Mouse (Mus musculus) ZHBTc4 (cell line): ENCODE data around the gene Zfp30.

Source experiments
- DNase-seq: peaks from one replicate; pipeline ENCODE4 v3.0.0-alpha.2; 2011; ENCODE audit warnings: low read depth, low spot score

Zfp30 gene

DNA sequence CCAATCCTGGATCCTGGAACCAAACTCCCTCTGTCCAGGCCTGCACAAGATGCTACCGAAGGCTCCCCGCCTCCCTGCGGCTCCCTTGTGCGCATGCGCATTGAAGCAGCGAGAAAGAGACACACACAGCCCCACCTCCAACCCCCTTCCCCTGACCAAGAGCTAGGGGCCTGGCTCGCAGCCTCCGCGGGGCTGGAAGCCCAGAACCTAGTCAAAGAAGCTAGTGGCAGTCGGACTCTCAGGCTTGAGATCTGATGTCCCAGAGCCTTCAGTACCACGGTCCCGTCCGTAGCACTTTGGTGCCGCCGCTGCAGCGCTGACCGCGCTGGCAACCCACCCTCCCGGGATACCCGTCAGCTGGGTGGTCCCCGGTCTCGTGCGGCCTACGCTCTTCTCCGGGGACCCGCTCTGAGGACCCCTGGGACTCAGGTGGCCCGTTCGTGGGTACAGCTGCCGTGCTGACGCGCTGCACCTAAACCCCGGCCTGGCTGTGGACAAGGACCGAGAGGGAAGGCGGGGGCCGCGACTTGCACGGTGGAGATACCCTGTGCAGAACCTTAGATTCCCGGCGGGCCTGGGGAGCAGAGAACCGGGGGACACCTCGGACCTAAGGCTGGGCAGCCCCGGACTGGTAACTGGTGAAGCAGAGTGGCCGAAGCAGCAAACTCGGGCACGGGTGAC is at the start of gene Zfp30:
Gene Zfp30 (plus strand): TSS at position 128 of the 681 bp plus-strand sequence.
- peak; percentile 97 for DNase-seq

DNA sequence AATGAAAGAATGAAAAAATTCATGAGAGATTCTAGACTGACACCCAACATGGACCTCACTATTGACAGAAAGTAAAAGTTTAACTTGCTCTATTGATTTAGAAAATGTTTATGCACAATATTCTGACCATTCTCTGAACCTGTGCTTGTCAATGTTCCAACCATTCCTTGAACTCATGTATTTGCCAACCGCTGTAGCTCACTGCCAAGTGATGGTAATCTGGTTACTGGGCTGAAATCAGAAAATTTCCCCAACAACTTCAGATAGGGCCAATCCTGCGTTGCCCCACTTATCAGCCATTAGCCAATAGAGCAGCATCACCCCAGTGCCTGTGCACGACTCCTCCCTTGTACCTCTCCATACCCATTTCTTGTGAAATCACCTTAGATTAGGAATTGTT is 41.5 kb upstream of the Zfp30 start:
- DNase-seq = no peak

DNA sequence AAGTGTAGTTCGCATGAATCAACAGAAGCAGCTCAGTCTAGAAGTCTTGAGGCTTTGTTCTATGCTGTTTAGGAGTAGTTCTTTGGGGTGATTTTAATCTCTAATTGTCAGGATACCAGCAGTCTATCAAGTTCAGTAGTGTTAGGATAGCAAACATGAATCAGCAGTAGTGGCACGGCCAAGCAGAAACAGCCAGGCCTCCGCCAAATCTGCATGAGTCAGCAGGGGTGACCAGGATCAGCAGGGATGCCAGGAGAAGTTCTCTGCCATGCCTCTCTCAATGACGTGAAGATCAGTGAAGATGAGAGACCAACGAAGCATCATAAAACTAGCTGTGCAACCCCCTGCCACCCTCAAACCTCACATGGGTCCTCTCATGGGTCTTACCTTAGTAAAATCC is 23.3 kb upstream of the Zfp30 start:
- no peak for DNase-seq

DNA sequence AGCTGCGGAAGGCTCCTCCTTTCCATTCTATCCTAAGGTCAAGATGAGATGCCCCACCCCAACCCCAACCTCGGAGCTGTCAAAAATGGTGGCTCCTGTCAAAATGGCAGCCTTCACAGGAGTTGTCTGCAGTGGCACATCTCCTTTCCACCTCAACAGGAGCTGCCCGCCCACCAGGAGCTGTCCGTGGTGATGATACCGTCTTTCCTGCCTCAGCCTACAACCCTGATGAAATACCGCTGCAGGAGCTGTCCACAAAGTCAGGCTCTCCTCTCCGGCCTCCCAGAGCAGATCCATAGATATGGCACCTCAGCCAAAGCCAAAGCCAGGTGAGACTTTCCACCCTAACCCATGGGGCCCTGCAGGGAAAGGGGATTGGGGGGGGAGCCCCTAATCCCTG is 19.1 kb upstream of the Zfp30 start:
- peak; percentile 83 for DNase-seq

DNA sequence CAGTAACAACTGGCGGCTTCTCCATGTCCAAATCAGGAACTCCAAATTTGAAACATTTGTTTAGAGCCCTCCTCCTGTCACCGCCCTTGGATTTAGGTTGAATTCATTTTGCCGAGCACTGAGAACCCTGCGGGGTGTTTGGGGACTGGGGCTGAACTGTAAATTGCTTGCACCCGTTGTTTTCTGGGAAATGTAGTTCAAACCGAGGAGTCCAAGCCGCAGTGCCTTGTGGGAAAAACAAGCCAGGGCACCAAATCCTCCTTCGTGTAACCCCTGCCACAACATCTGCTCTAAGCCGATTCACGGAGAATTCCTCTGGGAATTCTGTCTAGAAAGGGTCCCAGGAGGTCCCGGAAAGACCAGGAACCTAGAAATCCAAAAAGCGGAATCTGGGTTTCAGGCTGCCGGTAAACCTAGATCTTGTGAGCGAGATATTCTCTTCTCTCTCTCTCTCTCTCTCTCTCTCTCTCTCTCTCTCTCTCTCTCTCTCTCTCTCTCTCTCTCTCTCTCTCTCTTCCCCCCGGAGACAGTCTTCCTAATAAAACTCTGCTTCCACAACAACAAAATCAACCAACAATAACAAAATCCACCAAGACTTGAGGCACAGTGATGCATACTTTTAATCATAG is 16.6 kb upstream of the Zfp30 start:
- DNase-seq = peak; percentile 85

DNA sequence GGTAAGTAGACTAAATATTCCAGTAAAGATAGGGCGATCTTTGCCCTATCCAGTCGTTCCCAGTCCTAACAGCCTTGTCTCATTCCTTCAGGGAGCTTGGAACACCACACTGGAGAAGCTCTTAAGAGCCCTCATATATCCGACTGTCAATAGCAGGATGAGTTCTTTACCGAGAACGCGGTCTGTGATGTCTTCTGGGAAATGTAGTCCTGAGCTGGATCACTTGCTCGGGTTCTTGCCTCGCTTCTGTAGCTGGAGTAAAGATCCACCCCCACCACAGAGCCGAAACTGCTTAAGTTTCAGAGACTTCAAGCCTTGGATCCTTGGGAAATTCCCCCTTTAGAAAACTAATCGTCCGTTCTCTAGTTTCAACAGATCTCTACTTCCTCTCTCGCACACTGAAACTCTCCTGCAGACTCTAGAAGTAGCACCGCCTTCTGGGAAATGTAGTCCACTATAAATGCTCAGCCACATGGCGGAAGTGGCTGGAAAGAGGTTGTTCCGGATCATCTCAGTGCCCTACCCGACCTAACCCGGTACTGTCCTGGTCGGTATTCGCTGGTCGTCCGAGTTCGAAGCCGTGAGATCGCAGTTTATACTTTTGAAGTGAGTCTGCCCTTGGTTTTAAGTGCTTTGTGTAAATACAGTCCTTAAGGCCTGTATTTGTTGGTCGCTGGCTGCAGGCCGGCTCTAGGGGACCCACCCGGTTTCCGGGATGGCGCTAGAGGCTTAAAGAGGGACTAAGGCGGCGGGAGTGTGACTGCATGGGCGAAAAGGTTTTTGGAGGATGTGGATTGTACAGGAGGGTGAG is 15.5 kb upstream of the Zfp30 start, which contains the start of gene Zfp84:
Gene Zfp84 (plus strand): TSS at position 463 of the 811 bp plus-strand sequence.
- peak; percentile 95 for DNase-seq

DNA sequence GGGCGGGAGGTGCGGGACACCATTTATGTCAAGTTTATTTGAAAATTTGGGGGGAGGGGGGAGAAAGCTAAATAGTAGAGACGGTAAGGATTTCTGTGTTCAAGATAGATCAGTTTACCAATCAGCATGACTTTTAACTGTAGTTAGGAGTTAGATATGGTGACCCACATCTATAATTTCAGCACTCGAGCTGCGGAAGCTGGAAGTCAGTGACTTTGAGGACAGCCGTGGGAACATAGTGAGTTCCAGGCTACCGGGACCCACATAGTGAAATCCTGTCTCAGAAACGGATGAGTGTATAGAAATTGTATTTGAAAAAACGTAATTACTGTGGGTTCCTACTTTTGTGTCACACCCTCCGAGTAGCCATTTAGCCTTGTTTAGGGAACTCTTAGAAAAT is 14.8 kb upstream of the Zfp30 start:
- no peak for DNase-seq

DNA sequence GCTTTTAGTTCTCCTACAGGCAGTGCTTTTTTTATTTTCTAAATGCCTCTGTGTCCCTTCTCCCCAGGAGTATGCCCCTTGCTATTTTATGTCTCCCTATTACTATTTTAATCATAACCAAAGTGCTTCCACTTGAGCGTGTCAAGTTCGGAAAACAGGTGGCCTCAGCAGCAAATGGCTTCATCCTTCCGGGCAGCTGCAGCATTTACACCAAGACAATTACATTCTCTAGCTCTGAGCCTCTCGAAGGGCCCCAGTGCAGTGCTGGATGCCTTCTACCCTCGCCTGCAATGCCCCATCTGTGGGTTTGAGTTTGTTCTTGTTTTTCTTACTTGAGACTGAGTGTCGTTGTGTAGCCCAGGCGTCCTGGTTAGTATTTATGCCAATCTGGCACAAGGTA is 10.3 kb upstream of the Zfp30 start:
- no peak for DNase-seq

DNA sequence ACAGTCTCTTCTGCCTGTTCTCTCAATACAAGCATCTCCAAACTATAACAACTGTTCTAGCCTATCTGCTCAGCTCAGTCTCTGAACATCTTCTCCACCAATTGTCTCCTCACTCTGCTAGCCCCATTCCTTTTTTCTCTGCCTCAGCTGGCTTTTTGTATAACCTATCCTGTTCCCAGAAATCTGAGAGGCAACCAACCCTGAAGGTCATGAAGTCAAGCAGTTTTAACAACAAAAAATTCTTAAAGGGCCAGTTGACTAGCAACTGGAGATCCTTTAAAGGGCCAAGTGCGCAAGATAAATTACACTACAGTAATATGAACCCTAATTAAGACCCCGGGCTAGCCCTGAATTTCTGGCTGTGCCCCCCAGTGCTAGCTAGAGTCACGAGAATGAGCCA is 9.4 kb upstream of the Zfp30 start:
- DNase-seq = no peak

DNA sequence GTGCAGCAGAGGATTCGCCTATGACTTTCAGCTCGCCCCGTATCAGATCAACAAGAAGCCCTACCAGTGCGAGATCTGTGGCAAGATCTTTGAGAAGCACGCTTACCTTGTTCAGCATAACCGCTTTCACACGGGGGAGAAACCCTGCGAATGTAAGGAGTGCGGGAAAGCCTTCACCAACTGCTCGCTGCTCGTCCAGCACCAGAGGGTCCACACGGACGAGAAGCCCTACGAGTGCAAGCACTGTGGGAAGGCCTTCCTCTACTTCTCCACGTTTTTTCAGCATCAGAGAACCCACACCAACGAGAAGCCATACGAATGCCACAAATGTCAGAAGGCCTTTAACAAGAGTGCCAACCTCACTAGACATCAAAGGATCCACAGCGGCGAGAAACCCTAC is 7.2 kb upstream of the Zfp30 start:
- DNase-seq = no peak

DNA sequence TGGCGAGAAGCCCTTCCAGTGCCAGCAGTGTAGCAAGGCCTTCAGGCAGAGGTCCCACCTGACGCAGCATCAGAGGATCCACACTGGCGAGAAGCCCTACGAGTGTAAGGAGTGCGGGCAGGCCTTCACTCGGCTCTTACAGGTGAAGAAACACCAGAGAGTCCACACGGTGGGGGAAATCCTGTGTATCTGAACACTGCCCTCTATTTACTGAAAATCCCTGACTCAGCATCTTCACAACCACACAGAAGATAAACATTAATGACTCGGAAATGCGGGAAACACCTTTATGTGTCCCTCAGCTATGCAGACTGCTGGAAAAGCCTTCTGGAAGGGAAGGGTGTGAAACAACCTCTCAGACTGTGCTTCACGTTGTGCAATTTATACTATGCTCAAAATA is 6.4 kb upstream of the Zfp30 start:
- no peak for DNase-seq

DNA sequence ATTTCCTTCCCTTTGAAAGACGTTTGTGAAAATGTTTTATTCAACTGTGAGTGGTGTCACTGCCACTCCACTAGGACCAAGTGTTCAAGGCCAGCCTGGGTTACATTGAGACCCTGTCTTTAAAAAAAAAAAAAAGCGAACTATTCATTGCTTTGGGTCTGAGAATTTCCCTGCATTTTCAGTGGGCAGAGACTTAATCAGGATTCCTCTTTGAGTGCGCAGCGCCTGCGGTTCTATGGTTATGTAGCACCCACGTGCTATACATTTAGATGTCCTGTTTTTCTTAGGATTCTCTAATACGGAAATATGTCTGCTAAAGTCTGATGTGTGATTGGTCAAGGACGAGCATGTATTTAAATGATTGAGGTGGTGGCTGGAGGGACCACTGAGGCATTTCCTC is 1.2 kb downstream of the Zfp30 start:
- DNase-seq = no peak

DNA sequence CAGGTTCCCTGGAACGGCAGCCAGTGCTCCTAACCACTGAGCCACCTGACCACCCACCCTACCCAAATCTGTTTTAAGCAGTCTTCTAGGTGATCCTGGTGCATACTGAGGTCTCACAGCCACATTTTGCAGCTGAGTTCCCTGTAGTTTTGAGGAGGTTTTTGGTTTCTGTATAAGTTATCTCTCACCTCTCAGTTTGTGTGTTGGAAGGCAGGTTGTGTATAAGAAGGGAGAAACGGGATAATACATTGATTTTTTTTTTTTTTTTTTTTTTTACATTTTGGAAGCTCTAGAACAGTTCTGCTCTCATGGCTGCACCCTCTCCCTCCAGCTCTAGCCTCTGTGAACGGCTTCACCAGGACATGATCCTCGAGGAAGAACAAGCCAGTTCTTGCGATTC is 2.1 kb downstream of the Zfp30 start:
- no peak for DNase-seq

DNA sequence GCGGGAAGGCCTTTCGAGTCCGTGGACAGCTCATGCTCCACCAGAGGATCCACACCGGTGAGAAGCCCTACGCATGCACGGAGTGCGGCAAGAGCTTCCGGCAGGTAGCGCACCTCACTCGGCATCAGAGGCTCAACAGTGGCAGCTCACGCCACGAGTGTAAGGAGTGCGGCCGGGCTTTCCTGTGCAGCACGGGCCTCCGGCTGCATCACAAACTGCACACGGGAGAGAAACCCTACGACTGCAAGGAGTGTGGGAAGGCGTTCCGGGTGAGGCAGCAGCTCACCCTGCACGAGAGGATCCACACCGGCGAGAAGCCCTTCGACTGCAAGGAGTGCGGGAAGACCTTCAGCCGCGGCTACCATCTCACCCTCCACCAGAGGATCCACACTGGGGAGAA is 9.1 kb downstream of the Zfp30 start:
- peak; percentile 66 for DNase-seq

DNA sequence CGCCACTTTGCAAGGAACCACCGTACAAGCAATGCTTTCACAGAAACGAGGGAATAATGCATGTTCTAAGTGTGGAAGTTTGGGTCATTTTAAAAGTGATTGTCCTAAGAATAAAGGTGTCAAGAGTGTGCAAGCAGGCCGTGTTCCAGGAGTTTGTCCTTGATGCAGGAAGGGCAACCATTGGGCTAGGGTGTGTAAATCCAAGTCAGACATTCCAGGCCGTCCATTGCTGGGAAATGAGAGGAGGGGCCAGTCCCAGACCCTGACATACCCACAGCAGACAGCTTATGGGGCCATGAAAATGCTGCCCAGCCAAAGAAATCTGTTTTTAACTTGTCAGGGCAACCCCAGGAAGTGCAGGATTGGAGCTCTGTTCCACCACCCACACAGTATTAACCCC is 23.2 kb downstream of the Zfp30 start:
- peak; percentile 57 for DNase-seq

DNA sequence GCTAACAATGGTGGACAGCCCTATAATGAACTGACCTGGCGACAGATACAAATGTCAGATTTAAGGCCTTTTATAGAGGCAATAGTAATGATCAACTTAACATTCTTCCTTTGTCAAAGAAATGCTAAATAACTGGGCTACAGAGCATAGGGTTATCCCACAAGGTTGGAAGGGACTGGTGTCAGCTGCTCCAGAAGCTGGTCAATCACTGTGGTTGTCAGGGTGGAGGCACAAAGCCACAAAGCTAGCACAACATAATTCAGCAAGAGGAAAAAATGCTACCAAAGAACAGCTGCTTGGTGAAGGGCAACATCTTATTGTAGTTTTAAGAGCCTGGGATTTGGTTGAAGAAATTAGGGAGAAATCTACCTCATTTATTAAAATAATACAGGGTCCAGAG is 28.4 kb downstream of the Zfp30 start:
- no peak for DNase-seq

DNA sequence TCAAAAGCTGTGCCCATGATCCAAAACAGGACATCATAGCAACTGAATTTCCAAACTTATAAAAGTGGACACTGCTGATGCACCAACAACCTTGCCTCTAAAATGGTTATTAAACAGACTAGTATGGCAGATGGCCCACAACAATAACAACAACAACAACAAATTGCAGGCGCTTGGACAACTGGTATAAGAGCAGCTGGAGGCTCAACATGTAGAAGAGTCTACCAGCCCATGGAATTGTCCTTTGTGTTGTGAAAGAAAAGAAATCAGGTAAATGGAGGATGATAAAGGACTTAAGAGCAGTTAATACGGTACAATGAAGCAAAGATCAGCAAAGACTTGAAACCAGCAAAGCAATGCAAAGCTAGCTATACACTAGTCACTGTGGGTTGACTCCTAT is 30.6 kb downstream of the Zfp30 start:
- no peak for DNase-seq

DNA sequence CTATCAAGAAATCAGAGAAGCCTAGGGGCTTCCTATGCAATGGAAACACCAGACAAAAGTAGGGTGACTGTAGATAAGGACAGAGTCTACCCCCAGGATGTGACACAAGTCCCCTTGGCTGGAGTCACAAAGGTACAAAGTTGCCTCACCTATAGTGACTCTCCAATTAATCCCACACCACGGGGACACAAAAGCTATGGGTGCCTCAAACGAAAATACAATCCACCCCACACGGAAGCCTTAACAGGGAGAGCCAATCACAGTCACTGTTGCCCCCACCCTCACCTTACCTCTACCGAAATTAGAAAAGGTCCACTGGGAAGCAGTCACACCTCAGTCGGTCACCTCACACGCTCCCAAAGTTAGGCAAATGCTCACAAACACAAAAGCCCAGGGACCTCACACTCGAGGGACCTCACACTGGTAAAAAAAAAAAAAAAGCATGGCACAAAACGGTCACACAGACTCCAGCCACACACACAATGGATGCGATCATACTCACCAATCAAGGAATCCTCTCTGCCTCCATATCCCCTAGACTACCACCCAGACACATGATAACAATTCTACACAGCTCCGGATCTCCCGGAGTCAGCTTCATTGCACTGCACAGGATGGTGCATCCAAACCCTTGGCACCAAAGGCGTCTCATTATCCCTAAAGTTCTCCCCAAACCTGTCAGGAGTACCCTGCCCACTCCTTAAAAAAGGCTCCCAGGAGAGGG is 31.4 kb downstream of the Zfp30 start:
- no peak for DNase-seq

DNA sequence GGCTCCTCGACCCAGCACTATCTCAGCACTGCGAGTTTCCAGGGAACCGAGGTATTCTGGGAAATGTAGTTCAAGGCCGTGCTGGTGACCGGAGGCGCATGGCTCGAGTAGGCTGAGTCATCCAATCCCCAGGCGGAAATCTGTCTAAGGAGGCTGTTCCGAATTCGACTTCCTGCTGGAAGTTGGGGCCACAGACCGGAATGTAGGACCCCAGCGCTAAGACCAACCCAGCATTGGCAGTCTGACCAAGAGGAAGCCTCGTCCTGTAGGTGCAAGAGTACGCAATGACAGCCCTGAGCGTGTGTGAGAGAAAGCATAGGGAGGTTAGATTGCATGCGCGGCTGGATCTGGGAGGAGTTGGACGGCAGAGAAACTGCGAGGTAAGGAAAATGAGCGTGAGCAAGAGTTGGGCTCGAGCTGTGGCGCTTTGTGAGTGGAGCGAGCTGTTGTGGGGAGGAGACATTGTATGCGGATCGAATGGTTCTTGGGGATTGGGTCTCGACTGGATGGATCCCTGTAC is 32.2 kb downstream of the Zfp30 start, which contains the start of gene Zfp790:
Gene Zfp790 (plus strand): TSS at position 205 of the 520 bp plus-strand sequence.
- peak; percentile 97 for DNase-seq

DNA sequence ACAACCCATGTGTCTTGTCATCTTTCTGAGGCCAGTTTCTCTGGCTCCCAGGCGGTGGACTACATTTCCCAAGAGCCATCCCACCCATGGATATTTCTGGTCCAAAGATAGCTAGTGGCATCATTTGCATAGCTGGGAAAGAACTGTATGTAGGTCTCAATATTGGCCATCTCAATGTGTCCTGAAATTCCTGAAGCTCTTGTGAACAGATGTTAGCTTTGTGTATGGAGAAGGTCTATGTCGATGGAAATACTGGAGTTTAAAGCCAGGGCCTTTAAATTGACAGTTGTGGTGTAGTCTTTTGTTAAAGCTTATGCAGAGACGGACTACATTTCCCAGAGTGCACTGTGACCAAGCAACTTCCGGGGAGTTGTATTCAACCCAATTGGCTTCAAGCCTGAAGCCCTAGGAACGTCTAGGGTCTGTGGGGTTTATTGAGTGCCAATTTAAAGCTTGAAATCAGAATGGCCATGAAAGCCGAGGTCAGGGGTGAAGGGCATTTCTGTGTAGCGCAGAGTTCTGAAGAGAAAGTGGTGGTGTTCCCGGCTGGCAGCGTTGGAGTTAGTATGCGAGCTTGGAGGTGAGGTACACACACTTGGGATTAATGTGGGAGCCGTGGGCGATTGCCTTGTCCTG is 34.9 kb downstream of the Zfp30 start:
- peak; percentile 83 for DNase-seq

DNA sequence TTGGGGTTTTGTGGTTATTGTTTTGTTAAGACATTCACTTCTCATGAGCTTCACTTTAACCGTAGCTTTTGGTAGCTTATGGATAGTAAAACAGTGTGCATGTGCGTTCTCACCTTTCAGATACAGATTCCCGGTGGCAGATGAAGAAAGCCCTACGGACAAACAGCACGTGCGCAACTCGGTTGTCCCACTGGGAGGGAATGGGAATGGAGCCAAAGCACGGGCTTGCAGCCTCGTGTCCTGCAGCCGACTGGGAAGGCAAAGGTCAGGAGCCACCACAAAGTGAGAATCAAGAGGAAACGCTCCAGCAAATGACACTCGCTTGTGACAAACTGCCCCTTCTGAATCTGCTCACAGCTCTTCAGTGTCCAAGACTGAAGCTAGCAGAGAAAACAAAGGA is 44.2 kb downstream of the Zfp30 start:
- DNase-seq = no peak
